Mouse (Mus musculus) layer of hippocampus, adult 2 months (tissue): Measurements from ENCODE around the gene Tnnc2. TPM values are rescaled to one million over a fixed set of nuclear protein-coding genes. Genes with fewer than 3 reads are reported as not detected.
A peak's percentile ranks its signal among the peaks of the same experiment; 100 is the strongest.

Experiments
- DNase-seq, 2 experiments: peaks; one replicate each; pipeline ENCODE4 v3.0.0; 2022; ENCODE audit warnings: low spot score in 2 of 2
- H3K27ac ChIP-seq: fragments of 200-600 bp; 2 replicates; pipeline ENCODE4 v1.8.1; 2022
- H3K4me3 ChIP-seq: fragments of 200-600 bp; 2 replicates; pipeline ENCODE4 v1.8.1; 2022; ENCODE audit warnings: mild to moderate bottlenecking
- CTCF ChIP-seq: fragments of 200-600 bp; conservative IDR thresholded peaks from 2 replicates; pipeline ENCODE4 v1.8.1; 2022; ENCODE audit warnings: antibody characterized with exemption, mild to moderate bottlenecking, moderate library complexity
- total RNA-seq, 2 experiments: library from RNA; stranded (reverse); gene quantifications; 2 replicates each; pipeline ENCODE4 v1.2.3; 2021

The Tnnc2 gene
- total RNA-seq, 2 experiments from 2014 or later, result not detected

DNA sequence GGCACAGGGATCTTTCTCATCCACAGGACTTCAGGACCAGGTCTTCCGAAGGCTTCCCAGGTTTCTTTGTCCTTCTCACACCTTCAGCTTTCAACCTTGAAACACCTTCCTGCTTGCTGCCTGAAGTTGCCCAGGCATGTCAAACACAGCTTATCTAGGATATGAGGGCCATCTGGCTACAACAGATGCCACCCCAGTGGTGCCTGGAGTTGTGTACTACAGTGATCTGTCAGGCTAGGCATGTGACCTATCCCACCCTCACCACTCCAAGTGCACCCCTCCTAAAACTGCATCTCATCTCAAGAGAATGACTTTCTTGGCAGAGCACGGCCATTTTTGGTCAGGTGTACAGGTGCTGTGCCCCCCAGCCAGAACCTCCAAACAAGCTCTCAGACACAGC lies 18.3 kb downstream of the Tnnc2 start:
- no peak for TF ChIP-seq CTCF
- no peak for DNase-seq
- no peak overlapping the region for H3K4me3 ChIP-seq
- peak overlapping the region; percentile 8; the same call in 1 of the 2 replicates for H3K27ac ChIP-seq

DNA sequence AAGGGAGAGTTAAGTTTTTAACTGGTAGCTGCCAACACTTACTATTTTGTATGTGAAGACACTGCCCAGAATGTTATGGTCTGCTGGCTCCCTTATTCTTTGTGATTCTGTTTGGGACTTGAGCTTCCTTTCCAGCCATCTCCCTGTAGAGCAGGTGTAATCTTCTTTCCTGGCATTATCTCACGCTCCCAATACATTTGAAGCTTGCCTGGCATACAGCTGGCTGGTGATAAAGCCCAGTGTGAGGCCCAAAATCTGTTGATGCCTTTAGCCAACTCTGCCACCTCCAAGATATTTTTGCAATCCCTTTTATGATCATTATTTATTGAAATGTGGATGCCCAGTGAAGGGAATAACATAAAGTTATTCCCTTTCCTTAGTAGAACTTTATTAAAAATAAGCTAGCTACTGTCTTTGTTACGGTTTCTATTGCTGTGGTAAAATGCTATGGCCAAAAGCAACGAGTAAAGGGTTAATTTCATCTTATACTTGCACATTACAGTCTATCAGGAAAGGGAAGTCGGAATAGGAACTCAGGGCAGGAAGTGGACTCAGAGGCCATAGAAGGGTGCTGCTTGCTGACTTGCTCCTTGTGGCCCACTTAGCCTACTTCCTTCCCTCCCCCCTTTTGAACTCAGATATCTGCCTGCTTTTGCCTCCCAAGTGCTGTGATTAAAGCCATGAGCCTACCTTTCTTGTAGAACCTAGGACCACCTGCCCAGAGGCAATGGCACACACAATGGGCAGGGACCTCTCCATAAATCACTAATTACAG lies 19.5 kb downstream of the Tnnc2 start:
- Histone ChIP-seq H3K27ac (no peak overlapping the region), H3K4me3 (no peak overlapping the region)
- TF ChIP-seq CTCF, result no peak
- no peak for DNase-seq

DNA sequence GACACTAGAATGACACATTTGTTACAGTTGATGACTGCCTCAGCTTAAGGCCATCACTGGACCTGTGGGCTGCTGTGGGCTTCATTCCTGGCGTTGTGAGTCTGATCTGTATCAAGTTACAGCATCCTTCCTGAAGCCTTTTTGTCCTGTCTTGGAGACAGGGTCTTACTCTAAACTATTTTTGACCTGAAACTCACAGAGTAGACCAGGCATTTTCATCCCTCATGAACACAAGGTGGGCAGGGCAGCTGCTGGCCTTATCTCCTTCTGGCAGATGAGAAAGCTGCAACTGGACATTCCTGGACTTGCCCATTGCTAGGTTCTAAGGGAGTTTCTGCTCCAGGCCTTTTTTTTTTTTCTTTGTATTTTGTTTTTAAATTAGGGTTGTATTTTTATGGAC lies 21.1 kb downstream of the Tnnc2 start:
- H3K4me3 ChIP-seq, result no peak overlapping the region
- no peak for TF ChIP-seq CTCF
- H3K27ac ChIP-seq, result no peak overlapping the region
- DNase-seq, result no peak

DNA sequence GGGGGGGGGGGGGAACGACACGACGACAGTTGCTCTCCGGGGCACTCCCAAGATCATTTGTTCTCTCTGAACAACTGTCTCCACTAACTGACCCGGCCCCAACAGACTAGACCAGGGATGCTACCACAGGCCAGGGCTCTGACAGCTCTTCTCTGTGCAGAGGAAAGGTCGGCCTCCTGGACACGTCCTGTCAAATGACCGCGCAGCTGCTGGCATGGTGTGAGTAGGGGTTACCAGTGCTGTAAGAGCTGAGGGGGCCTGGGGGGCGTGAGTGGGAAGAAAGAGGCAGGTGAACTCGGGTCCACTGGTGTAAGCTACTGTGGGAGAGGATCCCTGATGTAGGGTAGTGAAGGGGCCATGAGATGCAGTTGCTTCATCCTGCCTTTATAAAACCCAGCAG lies 21.9 kb downstream of the Tnnc2 start:
- no peak for TF ChIP-seq CTCF
- Histone ChIP-seq H3K4me3 (no peak overlapping the region), H3K27ac (no peak overlapping the region)
- DNase-seq, result no peak

DNA sequence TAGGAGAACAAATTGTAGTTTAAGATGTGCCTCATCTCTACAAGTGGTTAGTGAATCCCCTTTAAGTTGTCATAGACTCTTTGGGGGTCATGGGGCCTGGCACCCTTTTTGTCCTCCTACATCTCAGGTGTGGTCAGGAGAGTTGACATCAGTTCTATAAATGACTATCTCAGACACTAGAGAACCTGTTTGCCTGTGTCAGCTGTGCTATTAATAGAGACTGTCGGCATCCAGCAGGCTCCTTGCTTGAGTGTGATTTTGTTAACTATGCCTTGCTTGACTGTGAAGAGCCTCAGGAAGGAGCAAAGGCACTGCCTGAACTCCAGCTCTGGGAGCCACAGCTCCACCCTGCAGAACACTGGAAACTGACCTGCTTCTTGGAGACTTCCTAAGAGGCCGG lies 25.0 kb downstream of the Tnnc2 start:
- Histone ChIP-seq H3K4me3 (no peak overlapping the region), H3K27ac (no peak overlapping the region)
- DNase-seq, result no peak
- TF ChIP-seq CTCF, result no peak

DNA sequence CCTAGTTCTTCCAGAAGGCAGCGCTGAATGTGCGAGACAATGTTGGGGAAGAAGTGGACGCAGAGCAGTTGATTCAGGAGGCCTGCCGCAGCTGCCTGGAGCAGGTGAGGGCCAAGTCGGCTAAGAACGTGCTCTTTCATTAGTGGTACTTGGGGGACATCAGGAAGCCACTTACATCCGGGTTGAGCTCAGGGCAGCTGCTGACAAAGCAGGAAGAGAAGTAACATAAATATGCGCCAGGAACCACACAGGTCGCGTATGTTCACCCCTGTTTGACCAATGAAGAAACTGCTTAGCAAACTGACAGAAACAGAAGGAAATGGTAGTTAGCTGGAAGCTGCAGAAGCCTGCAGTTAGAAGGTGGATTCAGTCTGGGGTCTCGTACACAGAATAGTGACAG lies 25.7 kb downstream of the Tnnc2 start:
- no peak for TF ChIP-seq CTCF
- Histone ChIP-seq H3K27ac (no peak overlapping the region), H3K4me3 (no peak overlapping the region)
- DNase-seq, result no peak

DNA sequence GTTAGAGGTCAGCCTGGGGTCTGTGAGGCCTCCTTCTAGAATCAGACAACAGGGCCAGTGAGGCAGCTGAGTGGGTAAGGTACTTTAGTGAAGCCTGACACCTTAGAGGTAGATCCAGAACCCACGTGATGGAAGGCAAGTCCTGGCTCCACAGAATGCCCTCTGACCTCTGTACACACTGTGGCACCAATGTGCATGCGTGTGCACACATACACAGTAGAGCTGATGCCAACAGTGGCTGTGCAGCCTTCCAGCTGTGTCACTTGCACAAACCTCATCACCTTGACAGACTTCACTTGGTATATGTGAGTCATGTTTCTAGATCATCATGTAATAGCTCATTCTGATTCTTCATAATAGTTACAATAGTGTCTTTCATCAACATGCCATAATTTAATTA lies 27.3 kb downstream of the Tnnc2 start:
- no peak overlapping the region for H3K27ac ChIP-seq
- H3K4me3 ChIP-seq, result no peak overlapping the region
- TF ChIP-seq CTCF, result no peak
- DNase-seq, result no peak

DNA sequence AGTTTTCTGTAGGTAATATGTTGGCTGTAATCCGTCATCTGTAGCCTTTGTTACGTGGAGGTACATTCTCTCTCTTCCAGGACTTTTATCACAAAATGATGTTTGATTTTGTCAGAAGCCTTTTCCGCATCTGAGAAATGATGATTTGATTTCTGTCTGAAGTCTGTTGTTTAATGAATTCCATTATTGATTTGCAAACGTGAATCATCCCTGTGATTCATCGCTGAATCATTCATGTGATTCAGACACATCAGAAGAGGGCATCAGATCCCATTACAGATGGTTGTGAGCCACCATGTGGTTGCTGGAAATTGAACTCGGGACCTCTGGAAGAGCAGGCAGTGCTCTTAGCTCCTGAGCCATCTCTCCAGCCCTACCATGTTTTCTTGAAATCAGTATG lies 30.8 kb downstream of the Tnnc2 start:
- TF ChIP-seq CTCF, result 0 out of 2 replicates have a peak, but pooled peaks have one; percentile 11
- peak in 1 of 2 experiments; percentile 30 for DNase-seq
- peak overlapping the region; percentile 59; the same call in 1 of the 2 replicates for H3K27ac ChIP-seq
- peak overlapping the region; percentile 5; the same call in 1 of the 2 replicates for H3K4me3 ChIP-seq

DNA sequence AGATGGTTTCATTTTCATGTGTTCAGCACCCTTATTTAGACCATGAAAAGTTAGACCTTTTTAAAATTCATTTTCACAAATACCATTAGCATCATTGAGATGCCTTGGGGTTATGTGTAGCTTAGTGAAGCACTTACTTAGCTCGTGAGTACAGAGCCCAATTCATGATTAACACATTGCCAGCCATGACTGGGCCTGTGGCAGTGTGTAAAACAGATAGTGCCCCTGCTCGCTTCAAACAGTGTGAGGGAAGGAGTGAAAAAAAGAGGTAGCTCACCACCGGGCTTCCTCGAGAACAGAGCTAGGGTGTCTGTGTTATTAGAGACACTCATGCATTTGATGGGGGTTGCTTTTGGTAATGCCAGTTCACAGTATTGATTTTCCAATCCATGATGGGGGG lies 31.6 kb downstream of the Tnnc2 start:
- peak overlapping the region; percentile 59; the same call in 1 of the 2 replicates for H3K27ac ChIP-seq
- no peak for TF ChIP-seq CTCF
- DNase-seq, result no peak
- no peak overlapping the region for H3K4me3 ChIP-seq

DNA sequence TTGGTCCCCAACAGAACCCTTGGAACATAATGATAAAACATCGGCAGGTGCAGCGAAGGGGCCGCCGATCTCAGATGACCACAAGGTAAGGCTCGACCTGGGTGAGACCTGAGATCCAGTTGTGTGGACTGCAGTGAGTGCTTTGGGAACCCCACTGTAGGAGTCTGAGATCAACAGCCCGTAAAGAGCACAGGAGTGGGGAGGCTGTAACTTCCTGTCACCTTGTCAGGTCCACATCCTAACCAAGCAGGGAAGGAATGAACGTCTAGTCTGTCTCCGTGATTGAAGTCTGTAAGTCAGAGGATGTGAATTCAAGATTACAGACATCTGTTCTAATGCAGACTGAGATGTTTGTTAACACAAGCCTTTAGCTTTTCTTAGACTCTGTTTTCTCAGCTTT lies 33.1 kb downstream of the Tnnc2 start:
- peak overlapping the region; percentile 81 for H3K4me3 ChIP-seq
- DNase-seq, result no peak
- H3K27ac ChIP-seq, result peak overlapping the region; percentile 87; the same call in 1 of the 2 replicates
- TF ChIP-seq CTCF, result no peak

DNA sequence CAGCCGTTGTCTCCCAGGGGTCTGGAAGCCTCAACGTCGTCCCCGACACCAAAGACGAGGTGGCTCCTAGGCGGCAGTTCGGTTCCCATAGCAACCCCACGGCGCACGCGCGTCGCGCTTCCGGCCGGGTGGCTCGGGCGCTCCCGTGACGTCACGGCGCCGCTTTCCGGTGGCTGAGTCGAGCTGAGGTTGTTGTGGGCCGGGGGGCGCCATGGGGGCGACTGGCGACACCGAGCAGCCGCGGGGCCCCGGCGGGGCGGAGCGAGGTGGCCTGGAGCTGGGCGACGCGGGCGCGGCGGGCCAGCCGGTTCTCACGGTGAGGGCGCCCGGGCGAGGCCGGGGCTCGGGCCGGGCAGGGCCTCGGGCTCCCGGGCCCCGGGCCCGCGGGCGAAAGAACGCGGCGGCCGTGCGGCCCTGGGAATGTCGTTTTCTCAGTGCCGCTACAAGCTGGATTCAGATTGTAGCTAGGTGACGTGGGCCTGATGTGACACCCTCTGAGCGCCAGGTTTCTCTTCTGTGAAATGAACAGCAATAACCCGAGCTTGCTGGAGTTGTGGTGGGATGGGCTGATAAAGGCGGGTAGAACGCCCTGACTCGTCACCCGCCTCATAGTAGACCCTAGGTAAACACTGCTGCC lies 33.8 kb downstream of the Tnnc2 start, which contains the start of the genes Wfdc3 and Dnttip1:
Gene Wfdc3 (minus strand): TSS at position 89 of the 637 bp plus-strand sequence.
Gene Dnttip1 (plus strand): TSS at position 141 of the 637 bp plus-strand sequence.
- no peak for TF ChIP-seq CTCF
- Histone ChIP-seq H3K27ac (peak within 1 kb of the TSS; percentile 87), H3K4me3 (peak within 1 kb of the TSS; percentile 81)
- peak; percentile 93 to 96 for DNase-seq

DNA sequence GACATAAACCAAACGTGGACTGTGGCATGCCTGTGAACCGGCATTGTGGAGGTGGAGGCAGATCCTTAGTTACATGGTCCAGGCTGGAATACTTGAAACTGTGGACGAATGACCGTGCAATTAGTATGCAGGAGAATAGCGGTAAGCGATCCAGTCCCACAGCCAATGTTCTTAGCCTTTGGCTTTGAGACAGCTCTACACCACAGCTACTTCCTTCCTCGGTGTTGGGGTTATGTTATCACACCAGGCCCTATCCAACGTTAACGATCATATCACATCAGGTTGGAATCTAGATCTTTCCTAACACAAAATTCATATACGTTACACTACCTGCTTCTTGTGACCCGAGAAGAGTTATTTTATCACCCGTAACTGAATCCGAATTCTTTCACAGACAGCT lies 34.8 kb downstream of the Tnnc2 start:
- no peak for DNase-seq
- no peak for TF ChIP-seq CTCF

DNA sequence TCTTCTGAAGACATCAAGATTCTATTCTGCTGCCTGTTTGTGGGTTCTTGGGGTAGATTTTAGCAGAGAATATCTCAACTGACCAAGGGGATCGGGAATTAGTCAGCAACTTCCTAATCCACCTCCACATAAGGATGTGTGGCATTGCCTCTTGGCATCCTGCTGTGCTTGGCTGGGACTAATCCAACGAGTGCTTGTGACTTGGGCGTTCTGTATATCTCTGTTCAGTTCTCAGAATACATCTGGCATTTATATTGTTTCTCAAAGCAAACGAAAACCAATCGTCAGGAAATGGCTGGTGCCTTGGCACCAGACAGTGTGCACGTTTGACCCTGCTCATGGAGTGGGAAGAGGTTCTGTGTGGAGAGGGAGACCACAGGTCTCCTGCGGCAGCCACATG lies 39.9 kb downstream of the Tnnc2 start:
- no peak for DNase-seq
- H3K27ac ChIP-seq, result no peak overlapping the region
- TF ChIP-seq CTCF, result no peak
- H3K4me3 ChIP-seq, result no peak overlapping the region

More for the DNA sequence above, 34.8 kb downstream of the Tnnc2 start:
- peak overlapping the region; percentile 81 for H3K4me3 ChIP-seq
- peak overlapping the region; percentile 87 for H3K27ac ChIP-seq
